Mouse (Mus musculus) liver, embryonic 11.5 days (tissue): ENCODE data around the gene Slit1. TPM values are rescaled to one million over a fixed set of nuclear protein-coding genes. Genes with fewer than 3 reads are reported as not detected.

ENCODE experiments used
- ATAC-seq: fragments of 200-750 bp; cut with Nextera tagmentation; replicated peaks from 2 replicates; pipeline ENCODE4 v1.8.0; 2017; ENCODE audit warnings: moderate number of reproducible peaks, mild to moderate bottlenecking, moderate TSS enrichment, moderate library complexity; ENCODE audit not compliant: low FRiP score
- DNase-seq: peaks from one replicate; pipeline ENCODE4 v3.0.0-alpha.2; 2017; ENCODE audit warnings: low spot score
- H3K27ac ChIP-seq: fragments of 300-500 bp; sonication (generic); 2 replicates; pipeline ENCODE4 v1.5.1; 2014; ENCODE audit warnings: mild to moderate bottlenecking, low read depth, low read length, control low read depth
- H3K27me3 ChIP-seq: fragments of 300-500 bp; sonication (generic); replicated peaks from 2 replicates; pipeline ENCODE4 v1.6.1; 2014; ENCODE audit warnings: low read length, mixed read lengths; ENCODE audit not compliant: control insufficient read depth, insufficient read depth
- H3K36me3 ChIP-seq: fragments of 300-500 bp; sonication (generic); 2 replicates; pipeline ENCODE4 v1.6.1; 2014; ENCODE audit warnings: mild to moderate bottlenecking, low read length, moderate library complexity, mixed read lengths; ENCODE audit not compliant: control insufficient read depth, insufficient read depth
- H3K4me1 ChIP-seq: fragments of 300-500 bp; sonication (generic); replicated peaks from 2 replicates; pipeline ENCODE4 v1.6.1; 2014; ENCODE audit warnings: low read length, mixed read lengths; ENCODE audit not compliant: control insufficient read depth, insufficient read depth
- H3K4me2 ChIP-seq: fragments of 300-500 bp; sonication (generic); 2 replicates; pipeline ENCODE4 v1.6.1; 2014; ENCODE audit warnings: mild to moderate bottlenecking, control low read depth, moderate library complexity
- H3K4me3 ChIP-seq: fragments of 300-500 bp; sonication (generic); 2 replicates; pipeline ENCODE4 v1.5.1; 2014; ENCODE audit warnings: low read depth, low read length, control low read depth
- H3K9ac ChIP-seq: fragments of 300-500 bp; sonication (generic); 2 replicates; pipeline ENCODE4 v1.6.1; 2014; ENCODE audit warnings: low read depth, low read length, control low read depth
- H3K9me3 ChIP-seq: fragments of 300-500 bp; sonication (generic); 2 replicates; pipeline ENCODE4 v1.6.1; 2016; ENCODE audit warnings: low read length, inconsistent platforms, mixed read lengths; ENCODE audit not compliant: control insufficient read depth
- WGBS: fragments of 180-500 bp; shearing (Covaris S2); extraction: QIAGEN DNeasy Blood & Tissue Kit; methylation state at CpG from one replicate; pipeline ENCODE4 v1.1.7; 2014; 5-methylcytosine and 5-hydroxymethylcytosine counted together
- polyA plus RNA-seq: library from polyadenylated mRNA; unstranded; fragments of >200 nt; fragmentation: Nextera tagmentation; extraction: Ambion mirVana; gene quantifications from 2 replicates; pipeline ENCODE4 v1.2.1, GENCODE M21; 2014

The Slit1 gene
- polyA plus RNA-seq, 1 experiment from 2014 or later = 0.26 TPM

- H3K9ac ChIP-seq = no peak overlapping the region
- H3K27ac ChIP-seq = no peak overlapping the region
- no peaks in the 10 kb centered on the region for H3K9me3 ChIP-seq
- DNase-seq (no peak), ATAC-seq (no peak)
- no peak overlapping the region for H3K4me2 ChIP-seq
- H3K27me3 ChIP-seq = peaks cover 7% of the 10 kb centered on the region
- WGBS = 66% methylated on average over 8 of the region's 8 CpGs
- H3K4me3 ChIP-seq = no peak overlapping the region
- H3K36me3 ChIP-seq = no peaks in the 10 kb centered on the region
- H3K4me1 ChIP-seq = peaks cover 4% of the 10 kb centered on the region
Observed at GRCm38 (mm10) chr19:41675583-41675982, 67.9 kb downstream of the Slit1 start.

- Histone ChIP-seq H3K27ac (no peak overlapping the region), H3K4me2 (no peak overlapping the region), H3K9me3 (no peaks in the 10 kb centered on the region), H3K27me3 (peaks cover 7% of the 10 kb centered on the region), H3K9ac (no peak overlapping the region), H3K36me3 (no peaks in the 10 kb centered on the region), H3K4me3 (no peak overlapping the region), H3K4me1 (peaks cover 6% of the 10 kb centered on the region; the same call in 1 of the 2 replicates)
- WGBS = 51% methylated on average over 4 of the region's 4 CpGs
- DNase-seq (no peak), ATAC-seq (no peak)
Observed at GRCm38 (mm10) chr19:41674366-41674765, 69.1 kb downstream of the Slit1 start.

- WGBS = 60% methylated on average over 4 of the region's 4 CpGs
- no peak overlapping the region for H3K9ac ChIP-seq
- DNase-seq = no peak
- no peak for ATAC-seq
- H3K36me3 ChIP-seq = no peaks in the 10 kb centered on the region
- no peaks in the 10 kb centered on the region for H3K9me3 ChIP-seq
- H3K27ac ChIP-seq = no peak overlapping the region
- no peak overlapping the region for H3K4me3 ChIP-seq
- H3K27me3 ChIP-seq = peaks cover 7% of the 10 kb centered on the region
- H3K4me1 ChIP-seq = peaks cover 6% of the 10 kb centered on the region; the same call in 1 of the 2 replicates
- no peak overlapping the region for H3K4me2 ChIP-seq
Observed at GRCm38 (mm10) chr19:41672836-41673235, 70.6 kb downstream of the Slit1 start.

DNA sequence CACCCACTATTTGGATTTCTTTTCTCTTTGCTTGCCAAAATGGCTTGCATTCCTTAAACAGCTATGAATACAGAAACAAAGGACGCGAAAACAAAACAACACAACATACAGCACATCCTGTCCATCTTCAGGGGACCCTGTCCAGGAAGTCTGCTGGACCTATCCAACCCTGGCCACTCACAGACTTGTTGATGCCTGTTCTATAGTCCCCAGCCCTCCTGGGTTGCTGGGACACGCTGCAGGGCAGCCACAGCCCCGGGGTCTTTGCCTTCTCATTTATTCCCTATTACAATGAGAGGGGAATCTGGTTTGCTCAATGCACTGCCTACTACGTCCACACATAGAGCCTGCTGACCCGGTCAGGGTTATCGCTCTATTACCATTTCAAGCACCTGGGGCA lies 72.5 kb downstream of the Slit1 start:
- ATAC-seq (no peak), DNase-seq (no peak)
- Histone ChIP-seq H3K4me2 (no peak overlapping the region), H3K4me1 (peaks cover 2% of the 10 kb centered on the region; the same call in 1 of the 2 replicates), H3K27ac (no peak overlapping the region), H3K27me3 (peaks cover 10% of the 10 kb centered on the region), H3K36me3 (no peaks in the 10 kb centered on the region), H3K4me3 (no peak overlapping the region), H3K9me3 (no peaks in the 10 kb centered on the region), H3K9ac (no peak overlapping the region)
- WGBS = 60% methylated on average over 7 of the region's 7 CpGs

- no peak overlapping the region for H3K9ac ChIP-seq
- H3K9me3 ChIP-seq = no peaks in the 10 kb centered on the region
- DNase-seq = no peak
- H3K4me2 ChIP-seq = no peak overlapping the region
- WGBS = 35% methylated on average over 5 of the region's 5 CpGs
- H3K36me3 ChIP-seq = no peaks in the 10 kb centered on the region
- H3K4me1 ChIP-seq = peaks cover 2% of the 10 kb centered on the region; the same call in 1 of the 2 replicates
- H3K27me3 ChIP-seq = peaks cover 14% of the 10 kb centered on the region
- no peak overlapping the region for H3K27ac ChIP-seq
- no peak overlapping the region for H3K4me3 ChIP-seq
- no peak for ATAC-seq
Observed at GRCm38 (mm10) chr19:41670473-41670872, 73.0 kb downstream of the Slit1 start.

GRCm38 (mm10) chr19:41669747-41670342 lies 73.6 kb downstream of the Slit1 start:
- Histone ChIP-seq H3K4me3 (no peak overlapping the region), H3K4me2 (no peak overlapping the region), H3K4me1 (peaks cover 2% of the 10 kb centered on the region; the same call in 1 of the 2 replicates), H3K27me3 (peaks cover 19% of the 10 kb centered on the region), H3K27ac (no peak overlapping the region), H3K36me3 (no peaks in the 10 kb centered on the region), H3K9ac (no peak overlapping the region), H3K9me3 (no peaks in the 10 kb centered on the region)
- DNase-seq = no peak
- no peak for ATAC-seq
- 44% methylated on average over 12 of the region's 12 CpGs for WGBS

GRCm38 (mm10) chr19:41667591-41667990 lies 75.9 kb downstream of the Slit1 start:
- no peak overlapping the region for H3K4me2 ChIP-seq
- no peak overlapping the region for H3K27ac ChIP-seq
- ATAC-seq (no peak), DNase-seq (no peak)
- no peak overlapping the region for H3K9ac ChIP-seq
- peaks cover 29% of the 10 kb centered on the region for H3K27me3 ChIP-seq
- no peaks in the 10 kb centered on the region for H3K9me3 ChIP-seq
- H3K4me3 ChIP-seq = no peak overlapping the region
- H3K36me3 ChIP-seq = no peaks in the 10 kb centered on the region
- WGBS = 21% methylated on average over 6 of the region's 6 CpGs
- peaks cover 2% of the 10 kb centered on the region; the same call in 1 of the 2 replicates for H3K4me1 ChIP-seq

DNA sequence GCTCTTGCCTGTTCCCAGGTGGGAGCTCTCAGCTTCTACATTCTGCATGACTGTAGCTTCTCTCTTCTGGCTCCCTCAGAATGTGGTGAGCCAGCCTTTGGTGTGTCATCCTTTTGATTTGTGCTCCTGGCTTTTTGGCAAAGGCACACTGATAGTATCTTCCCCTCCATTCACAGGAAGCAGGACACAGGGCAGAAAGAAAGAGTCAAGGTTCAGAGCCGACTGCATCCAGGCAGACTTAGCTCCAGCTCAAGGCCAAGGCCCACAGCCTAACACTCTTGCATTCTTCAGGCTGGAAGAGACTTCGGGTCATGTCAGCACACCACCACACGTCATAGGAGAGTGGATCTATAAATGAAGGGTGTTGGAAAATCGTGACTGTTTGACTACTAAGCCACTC lies 77.5 kb downstream of the Slit1 start:
- no peak overlapping the region for H3K4me2 ChIP-seq
- no peaks in the 10 kb centered on the region for H3K9me3 ChIP-seq
- no peak for DNase-seq
- no peak for ATAC-seq
- peaks cover 2% of the 10 kb centered on the region; the same call in 1 of the 2 replicates for H3K4me1 ChIP-seq
- WGBS = 37% methylated on average over 4 of the region's 4 CpGs
- no peak overlapping the region for H3K9ac ChIP-seq
- no peak overlapping the region for H3K27ac ChIP-seq
- H3K36me3 ChIP-seq = no peaks in the 10 kb centered on the region
- H3K27me3 ChIP-seq = peaks cover 29% of the 10 kb centered on the region
- no peak overlapping the region for H3K4me3 ChIP-seq

DNA sequence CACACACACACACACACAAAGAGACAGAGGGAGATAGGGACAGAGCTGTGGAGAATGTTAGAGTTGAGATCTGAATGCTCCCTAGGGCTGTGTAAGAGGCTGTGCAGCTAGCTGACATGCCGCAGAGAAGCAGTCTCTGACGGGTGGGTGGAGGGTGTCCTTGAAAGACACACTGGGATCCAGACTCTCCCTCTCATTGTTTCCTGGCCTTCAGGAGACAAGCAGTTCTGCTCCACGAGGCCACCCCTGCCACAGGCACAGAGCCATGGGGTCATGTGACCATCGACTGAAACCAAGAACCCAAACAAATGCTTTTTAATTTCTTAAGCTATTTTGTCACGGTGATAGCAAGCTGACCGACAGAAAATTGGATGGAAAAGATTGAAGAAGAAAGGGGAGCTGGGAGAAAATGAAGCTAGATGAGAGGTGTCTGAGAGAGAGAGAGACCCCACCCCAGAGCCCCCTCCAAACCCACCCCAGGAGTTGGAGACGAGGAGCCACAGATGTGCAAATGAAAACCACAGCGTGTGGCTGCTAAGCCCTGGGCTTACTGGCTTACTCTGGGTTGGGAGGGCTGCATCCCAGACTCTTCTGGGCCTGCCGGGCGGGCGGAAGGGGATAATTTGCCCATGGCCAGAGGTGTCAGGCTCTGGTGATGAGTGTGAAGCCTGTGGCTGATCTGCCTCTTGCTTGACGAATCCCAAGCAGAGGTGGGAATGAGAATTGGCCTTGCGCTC lies 79.8 kb downstream of the Slit1 start:
- no peak for ATAC-seq
- Histone ChIP-seq H3K27me3 (peaks cover 40% of the 10 kb centered on the region), H3K9ac (no peak overlapping the region), H3K4me3 (no peak overlapping the region), H3K4me2 (no peak overlapping the region), H3K36me3 (no peaks in the 10 kb centered on the region), H3K9me3 (no peaks in the 10 kb centered on the region), H3K27ac (no peak overlapping the region), H3K4me1 (no peaks in the 10 kb centered on the region; the same call in 1 of the 2 replicates)
- no peak for DNase-seq
- 17% methylated on average over 13 of the region's 13 CpGs for WGBS
